24 mouse cellular contexts compared by ENCODE assay signal in the genomic region with DNA sequence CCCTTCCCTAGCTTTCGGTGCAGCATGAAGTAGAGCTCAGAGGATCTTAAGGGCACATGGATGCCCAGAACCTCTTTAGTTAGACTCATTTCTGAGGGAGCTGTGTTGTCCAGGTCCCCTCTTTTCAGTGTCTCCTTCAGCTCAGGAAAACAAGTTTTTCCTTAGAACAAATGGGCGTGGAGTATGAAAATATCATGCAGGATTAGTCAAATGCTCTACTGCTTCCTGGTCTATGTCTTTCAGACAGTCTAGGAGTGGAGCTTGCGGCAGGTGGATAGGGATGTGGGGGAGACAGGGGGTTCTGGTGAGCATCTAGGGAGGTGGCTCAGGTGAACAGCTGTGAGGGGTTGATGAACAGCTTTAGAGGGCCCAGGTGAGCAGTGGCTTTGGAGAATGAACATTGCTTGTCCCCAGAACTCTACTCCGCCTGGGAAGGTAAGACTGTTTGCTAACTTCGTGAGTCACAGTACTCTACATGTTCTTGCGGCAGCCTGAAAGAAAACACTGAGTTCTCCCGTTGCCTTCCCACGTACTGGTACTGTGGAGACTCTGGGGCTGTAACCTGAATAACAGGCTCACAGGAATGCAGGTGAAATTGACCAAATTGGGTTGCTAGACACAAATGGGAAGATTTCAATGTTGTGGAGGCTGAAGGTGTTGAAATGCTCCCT. TPM values are rescaled to one million over a fixed set of nuclear protein-coding genes. Genes with fewer than 3 reads are reported as not detected.
DNase-seq lines count a peak whose midpoint lies in the region; ATAC-seq lines count a peak whose summit lies in the region.
"Had no signal": no experiment of that assay in that cellular context is flagged by ENCODE, and none has a peak within 500 bp of the region (broad histone marks: within the 10 kb centered on the region; RNA-seq: fewer than 3 reads in every experiment).

A gene (plus strand): TSS at position 246 of the 671 bp plus-strand sequence.

- no peaks in the 10 kb centered on the region for H3K36me3 ChIP-seq in lung, embryonic 15.5 days
- no peaks in the 10 kb centered on the region for H3K36me3 ChIP-seq in midbrain, embryonic 10.5 days
- no peaks in the 10 kb centered on the region for H3K36me3 ChIP-seq in midbrain, embryonic 13.5 days
- H3K36me3 ChIP-seq: embryonic facial prominence, embryonic 13.5 days; heart, embryonic 12.5 days; hindbrain, embryonic 12.5 days; limb, embryonic 12.5 days; liver, embryonic 13.5 days; neural tube, embryonic 15.5 days had no signal

- H3K9me3 ChIP-seq in lung, embryonic 15.5 days = no peaks in the 10 kb centered on the region
- H3K9me3 ChIP-seq in midbrain, embryonic 10.5 days (replicated peaks) = no peaks in the 10 kb centered on the region
- H3K9me3 ChIP-seq in midbrain, embryonic 13.5 days = no peaks in the 10 kb centered on the region
- H3K9me3 ChIP-seq: embryonic facial prominence, embryonic 13.5 days; heart, embryonic 12.5 days; hindbrain, embryonic 12.5 days; limb, embryonic 12.5 days; liver, embryonic 13.5 days; neural tube, embryonic 15.5 days had no signal

- peak within 1 kb of the TSS; percentile 30; the same call in 1 of the 2 replicates for H3K27ac ChIP-seq in lung, embryonic 15.5 days
- H3K27ac ChIP-seq in midbrain, embryonic 10.5 days (replicated peaks) = no peak within 1 kb of the TSS
- H3K27ac ChIP-seq in midbrain, embryonic 13.5 days = no peak within 1 kb of the TSS
- H3K27ac ChIP-seq: embryonic facial prominence, embryonic 13.5 days; hindbrain, embryonic 12.5 days; limb, embryonic 12.5 days; liver, embryonic 13.5 days; neural tube, embryonic 15.5 days had no signal

- 56% methylated on average over 8 of the region's 8 CpGs for WGBS in lung, embryonic 15.5 days
- 85% methylated on average over 8 of the region's 8 CpGs for WGBS in midbrain, embryonic 10.5 days
- WGBS in midbrain, embryonic 13.5 days = 91% methylated on average over 8 of the region's 8 CpGs

- 0 out of 2 replicates have a peak, but pooled peaks cover 3% of the 10 kb centered on the region for H3K4me1 ChIP-seq in lung, embryonic 15.5 days
- H3K4me1 ChIP-seq in midbrain, embryonic 10.5 days = no peaks in the 10 kb centered on the region
- H3K4me1 ChIP-seq in midbrain, embryonic 13.5 days (replicated peaks) = no peaks in the 10 kb centered on the region
- H3K4me1 ChIP-seq: heart, embryonic 12.5 days; hindbrain, embryonic 12.5 days; limb, embryonic 12.5 days; liver, embryonic 13.5 days had no signal

- H3K9ac ChIP-seq in lung, embryonic 15.5 days = no peak within 1 kb of the TSS
- H3K9ac ChIP-seq in midbrain, embryonic 13.5 days (replicated peaks) = no peak within 1 kb of the TSS
- H3K9ac ChIP-seq: embryonic facial prominence, embryonic 13.5 days; heart, embryonic 12.5 days; hindbrain, embryonic 12.5 days; limb, embryonic 12.5 days; liver, embryonic 13.5 days; neural tube, embryonic 15.5 days had no signal

- peak; percentile 59; the same call in 1 of the 2 replicates for ATAC-seq in lung, embryonic 15.5 days (ENCODE audit: borderline replicate concordance, extremely low read depth, low FRiP score, low TSS enrichment)
- ATAC-seq in midbrain, embryonic 13.5 days = no peak
- ATAC-seq: forebrain, embryonic 16.5 days had no signal

- no peak within 1 kb of the TSS for H3K4me3 ChIP-seq in lung, embryonic 15.5 days
- H3K4me3 ChIP-seq in midbrain, embryonic 10.5 days = no peak within 1 kb of the TSS
- H3K4me3 ChIP-seq in midbrain, embryonic 13.5 days (replicated peaks) = no peak within 1 kb of the TSS
- H3K4me3 ChIP-seq: embryonic facial prominence, embryonic 13.5 days; heart, embryonic 12.5 days; hindbrain, embryonic 12.5 days; limb, embryonic 12.5 days; liver, embryonic 13.5 days; myocyte; neural tube, embryonic 15.5 days had no signal

- DNase-seq in right cerebral cortex, adult 2 months (ENCODE audit: low spot score in 2 of 2) = peak; percentile 20 to 21
- no peak for DNase-seq in right cerebral cortex, postnatal 36 days (ENCODE audit: low spot score in 2 of 2)
- peak; percentile 51 for DNase-seq in lung, postnatal 36 days
- peak; percentile 15 for DNase-seq in urinary bladder, postnatal 25 days (ENCODE audit: low spot score)
- DNase-seq in midbrain, embryonic 10.5 days (ENCODE audit: low spot score) = no peak
- DNase-seq: cerebellum, adult 9-11 months; heart, adult 11 months; heart, postnatal 14 days; kidney, adult 9 months; kidney, postnatal 36 days; liver, embryonic 13.5 days; thymus, adult 18-20 months; thymus, postnatal 4 days had no signal

- no peaks in the 10 kb centered on the region for H3K27me3 ChIP-seq in lung, embryonic 15.5 days
- no peaks in the 10 kb centered on the region for H3K27me3 ChIP-seq in midbrain, embryonic 10.5 days (ENCODE audit: low read depth, poor library complexity, severe bottlenecking)
- no peaks in the 10 kb centered on the region for H3K27me3 ChIP-seq in midbrain, embryonic 13.5 days
- H3K27me3 ChIP-seq: embryonic facial prominence, embryonic 13.5 days; heart, embryonic 12.5 days; hindbrain, embryonic 12.5 days; limb, embryonic 12.5 days; liver, embryonic 13.5 days; neural tube, embryonic 15.5 days had no signal

- no peak within 1 kb of the TSS for H3K4me2 ChIP-seq in lung, embryonic 15.5 days
- no peak within 1 kb of the TSS for H3K4me2 ChIP-seq in midbrain, embryonic 13.5 days (replicated peaks)
- H3K4me2 ChIP-seq: embryonic facial prominence, embryonic 13.5 days; heart, embryonic 12.5 days; hindbrain, embryonic 12.5 days; limb, embryonic 12.5 days; liver, embryonic 13.5 days; neural tube, embryonic 15.5 days had no signal

RNA-seq across cellular contexts. Expression of the gene that starts here (rescaled TPM):
- 0.08 and 0.11 TPM in 2 replicates for polyA plus RNA-seq in lung, embryonic 15.5 days (2015; fragmentation: Nextera tagmentation; extraction: Ambion mirVana)
- 0.06 TPM in 1 of 2 replicates, not detected in the other for polyA plus RNA-seq in midbrain, embryonic 10.5 days (2016; fragmentation: Nextera tagmentation; extraction: Ambion mirVana)
- not detected in 2 replicates for polyA plus RNA-seq in midbrain, embryonic 13.5 days (2015; fragmentation: Nextera tagmentation; extraction: Ambion mirVana)
- polyA plus RNA-seq: heart, embryonic 12.5 days; intestine, embryonic 14.5 days; limb, embryonic 12.5 days; liver, embryonic 13.5 days; midbrain, embryonic 14.5 days; myocyte had no signal

Comparison
In these comparisons a context has a peak if more than half of its experiments do, and no peak if none do; other contexts are left out.
1. DNase-seq: peak in right cerebral cortex, adult 2 months (2 of 2), lung, postnatal 36 days (single experiment) and urinary bladder, postnatal 25 days (single experiment); none in right cerebral cortex, postnatal 36 days (0 of 2) and midbrain, embryonic 10.5 days (single experiment).
2. Peak in ATAC-seq and H3K27ac ChIP-seq in lung, embryonic 15.5 days; RNA of the gene not detected or under 1 TPM.